Mouse (Mus musculus): ENCODE measurements at regions not wholly inside any gene's neighbourhood (a gene's known extent, or its start where the extent isn't known, plus 50 kb on each side); places are given as distances from the start of the nearest gene placed in this dataset.

GRCm38 (mm10) chr10:95758181-95758580, 84.5 kb downstream of the Gm33543 start:
- H3K9me3 ChIP-seq (ENCODE audit: control insufficient read depth, low read length), result no peaks in the 10 kb centered on the region
- no peak overlapping the region for H3K4me2 ChIP-seq (replicated peaks; ENCODE audit: low read depth, low read length)
- no peak for ATAC-seq (ENCODE audit: low FRiP score, low TSS enrichment)
- H3K9ac ChIP-seq (ENCODE audit: low read depth, low read length), result no peak overlapping the region
- H3K4me1 ChIP-seq (ENCODE audit: control insufficient read depth, insufficient read depth, low read length), result peaks cover 4% of the 10 kb centered on the region; the same call in 1 of the 2 replicates
- no peak overlapping the region for H3K27ac ChIP-seq (ENCODE audit: low read depth, low read length)
- no peaks in the 10 kb centered on the region for H3K36me3 ChIP-seq (ENCODE audit: control insufficient read depth, insufficient read depth, low read length)
- H3K4me3 ChIP-seq (ENCODE audit: low read length), result no peak overlapping the region
- WGBS, result 94% methylated on average over 8 of the region's 8 CpGs
- no peaks in the 10 kb centered on the region for H3K27me3 ChIP-seq (ENCODE audit: control insufficient read depth, insufficient read depth, low read length)

- WGBS, result 87% methylated on average over 3 of the region's 3 CpGs
- no peak overlapping the region for H3K4me2 ChIP-seq (replicated peaks; ENCODE audit: low read depth, low read length)
- no peak for ATAC-seq (ENCODE audit: low FRiP score, low TSS enrichment)
- H3K4me1 ChIP-seq (ENCODE audit: control insufficient read depth, insufficient read depth, low read length), result no peaks in the 10 kb centered on the region
- no peak overlapping the region for H3K27ac ChIP-seq (ENCODE audit: low read depth, low read length)
- H3K36me3 ChIP-seq (ENCODE audit: control insufficient read depth, insufficient read depth, low read length), result no peaks in the 10 kb centered on the region
- no peaks in the 10 kb centered on the region for H3K27me3 ChIP-seq (ENCODE audit: control insufficient read depth, insufficient read depth, low read length)
- no peaks in the 10 kb centered on the region for H3K9me3 ChIP-seq (ENCODE audit: control insufficient read depth, low read length)
- H3K9ac ChIP-seq (ENCODE audit: low read depth, low read length), result no peak overlapping the region
- H3K4me3 ChIP-seq (ENCODE audit: low read length), result no peak overlapping the region
These were observed 82.2 kb upstream of the Anapc15-ps start for GRCm38 (mm10) chr10:95755429-95755828.

GRCm38 (mm10) chr10:95753396-95753905, 80.2 kb upstream of the Anapc15-ps start:
- Histone ChIP-seq H3K4me1 (ENCODE audit: control insufficient read depth, insufficient read depth, low read length) (no peaks in the 10 kb centered on the region), H3K4me2 (replicated peaks; ENCODE audit: low read depth, low read length) (no peak overlapping the region), H3K9ac (ENCODE audit: low read depth, low read length) (no peak overlapping the region), H3K27ac (ENCODE audit: low read depth, low read length) (no peak overlapping the region), H3K4me3 (ENCODE audit: low read length) (no peak overlapping the region), H3K36me3 (ENCODE audit: control insufficient read depth, insufficient read depth, low read length) (no peaks in the 10 kb centered on the region), H3K9me3 (ENCODE audit: control insufficient read depth, low read length) (no peaks in the 10 kb centered on the region), H3K27me3 (ENCODE audit: control insufficient read depth, insufficient read depth, low read length) (no peaks in the 10 kb centered on the region)
- no peak for ATAC-seq (ENCODE audit: low FRiP score, low TSS enrichment)
- 77% methylated on average over 11 of the region's 11 CpGs for WGBS

- Histone ChIP-seq H3K27ac (ENCODE audit: low read depth, low read length) (no peak overlapping the region), H3K36me3 (ENCODE audit: control insufficient read depth, insufficient read depth, low read length) (no peaks in the 10 kb centered on the region), H3K4me2 (replicated peaks; ENCODE audit: low read depth, low read length) (no peak overlapping the region), H3K27me3 (ENCODE audit: control insufficient read depth, insufficient read depth, low read length) (no peaks in the 10 kb centered on the region), H3K9ac (ENCODE audit: low read depth, low read length) (no peak overlapping the region), H3K4me1 (ENCODE audit: control insufficient read depth, insufficient read depth, low read length) (no peaks in the 10 kb centered on the region), H3K4me3 (ENCODE audit: low read length) (no peak overlapping the region), H3K9me3 (ENCODE audit: control insufficient read depth, low read length) (no peaks in the 10 kb centered on the region)
- no peak for ATAC-seq (ENCODE audit: low FRiP score, low TSS enrichment)
- 88% methylated on average over 1 of the region's 1 CpGs for WGBS
These were observed 75.1 kb upstream of the Anapc15-ps start for GRCm38 (mm10) chr10:95748360-95748759.

- Histone ChIP-seq H3K4me3 (ENCODE audit: low read length) (no peak overlapping the region), H3K4me2 (replicated peaks; ENCODE audit: low read depth, low read length) (no peak overlapping the region), H3K9me3 (ENCODE audit: control insufficient read depth, low read length) (no peaks in the 10 kb centered on the region), H3K4me1 (ENCODE audit: control insufficient read depth, insufficient read depth, low read length) (no peaks in the 10 kb centered on the region), H3K36me3 (ENCODE audit: control insufficient read depth, insufficient read depth, low read length) (no peaks in the 10 kb centered on the region), H3K9ac (ENCODE audit: low read depth, low read length) (no peak overlapping the region), H3K27ac (ENCODE audit: low read depth, low read length) (no peak overlapping the region), H3K27me3 (ENCODE audit: control insufficient read depth, insufficient read depth, low read length) (no peaks in the 10 kb centered on the region)
- ATAC-seq (ENCODE audit: low FRiP score, low TSS enrichment), result no peak
- 81% methylated on average over 7 of the region's 7 CpGs for WGBS
These were observed 74.7 kb upstream of the Anapc15-ps start for GRCm38 (mm10) chr10:95747939-95748338.

- Histone ChIP-seq H3K9me3 (ENCODE audit: control insufficient read depth, low read length) (no peaks in the 10 kb centered on the region), H3K36me3 (ENCODE audit: control insufficient read depth, insufficient read depth, low read length) (no peaks in the 10 kb centered on the region), H3K27me3 (ENCODE audit: control insufficient read depth, insufficient read depth, low read length) (no peaks in the 10 kb centered on the region), H3K4me3 (ENCODE audit: low read length) (no peak overlapping the region), H3K9ac (ENCODE audit: low read depth, low read length) (no peak overlapping the region), H3K4me1 (ENCODE audit: control insufficient read depth, insufficient read depth, low read length) (no peaks in the 10 kb centered on the region), H3K4me2 (replicated peaks; ENCODE audit: low read depth, low read length) (no peak overlapping the region), H3K27ac (ENCODE audit: low read depth, low read length) (no peak overlapping the region)
- WGBS, result 74% methylated on average over 10 of the region's 10 CpGs
- ATAC-seq (ENCODE audit: low FRiP score, low TSS enrichment), result no peak
These were observed 72.8 kb upstream of the Anapc15-ps start for GRCm38 (mm10) chr10:95745834-95746620.

- no peaks in the 10 kb centered on the region for H3K4me1 ChIP-seq (ENCODE audit: control insufficient read depth, insufficient read depth, low read length)
- H3K4me2 ChIP-seq (replicated peaks; ENCODE audit: low read depth, low read length), result no peak overlapping the region
- H3K36me3 ChIP-seq (ENCODE audit: control insufficient read depth, insufficient read depth, low read length), result no peaks in the 10 kb centered on the region
- H3K9ac ChIP-seq (ENCODE audit: low read depth, low read length), result no peak overlapping the region
- 91% methylated on average over 2 of the region's 2 CpGs for WGBS
- H3K9me3 ChIP-seq (ENCODE audit: control insufficient read depth, low read length), result no peaks in the 10 kb centered on the region
- H3K27ac ChIP-seq (ENCODE audit: low read depth, low read length), result no peak overlapping the region
- no peak overlapping the region for H3K4me3 ChIP-seq (ENCODE audit: low read length)
- H3K27me3 ChIP-seq (ENCODE audit: control insufficient read depth, insufficient read depth, low read length), result no peaks in the 10 kb centered on the region
- ATAC-seq (ENCODE audit: low FRiP score, low TSS enrichment), result no peak
These were observed 72.0 kb upstream of the Anapc15-ps start for GRCm38 (mm10) chr10:95745254-95745653.

- H3K4me3 ChIP-seq (ENCODE audit: low read length), result no peak overlapping the region
- no peak overlapping the region for H3K9ac ChIP-seq (ENCODE audit: low read depth, low read length)
- H3K9me3 ChIP-seq (ENCODE audit: control insufficient read depth, low read length), result no peaks in the 10 kb centered on the region
- no peak overlapping the region for H3K27ac ChIP-seq (ENCODE audit: low read depth, low read length)
- no peak overlapping the region for H3K4me2 ChIP-seq (replicated peaks; ENCODE audit: low read depth, low read length)
- H3K36me3 ChIP-seq (ENCODE audit: control insufficient read depth, insufficient read depth, low read length), result no peaks in the 10 kb centered on the region
- ATAC-seq (ENCODE audit: low FRiP score, low TSS enrichment), result no peak
- H3K4me1 ChIP-seq (ENCODE audit: control insufficient read depth, insufficient read depth, low read length), result no peaks in the 10 kb centered on the region
- 66% methylated on average over 6 of the region's 6 CpGs for WGBS
- H3K27me3 ChIP-seq (ENCODE audit: control insufficient read depth, insufficient read depth, low read length), result no peaks in the 10 kb centered on the region
These were observed 70.4 kb upstream of the Anapc15-ps start for GRCm38 (mm10) chr10:95743627-95744026.

DNA sequence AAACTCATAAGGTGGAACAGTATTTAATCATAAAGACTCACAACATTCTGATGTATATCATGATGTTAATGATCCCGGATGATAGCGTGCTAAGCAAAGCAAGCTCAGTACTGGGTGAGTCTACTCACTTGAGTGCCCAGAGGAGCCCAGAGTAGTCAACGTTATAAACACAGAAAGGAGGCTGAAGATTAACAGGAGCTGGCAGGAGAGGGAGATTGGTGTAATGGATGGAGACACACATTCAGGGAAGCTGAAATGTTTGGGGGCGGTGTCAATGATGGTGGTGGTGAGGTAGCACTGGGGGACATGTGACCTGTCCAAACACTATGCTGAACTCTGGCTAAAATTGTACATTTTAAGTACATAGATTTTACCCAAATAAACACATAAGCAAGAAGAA, 66.2 kb upstream of the Anapc15-ps start:
- H3K9ac ChIP-seq (ENCODE audit: low read depth, low read length), result no peak overlapping the region
- peaks cover 6% of the 10 kb centered on the region for H3K9me3 ChIP-seq (ENCODE audit: control insufficient read depth, low read length)
- H3K4me3 ChIP-seq (ENCODE audit: low read length), result no peak overlapping the region
- no peaks in the 10 kb centered on the region for H3K27me3 ChIP-seq (ENCODE audit: control insufficient read depth, insufficient read depth, low read length)
- no peak overlapping the region for H3K27ac ChIP-seq (ENCODE audit: low read depth, low read length)
- no peaks in the 10 kb centered on the region for H3K36me3 ChIP-seq (ENCODE audit: control insufficient read depth, insufficient read depth, low read length)
- no peak overlapping the region for H3K4me2 ChIP-seq (replicated peaks; ENCODE audit: low read depth, low read length)
- H3K4me1 ChIP-seq (ENCODE audit: control insufficient read depth, insufficient read depth, low read length), result no peaks in the 10 kb centered on the region
- WGBS, result 90% methylated on average over 4 of the region's 4 CpGs
- ATAC-seq (ENCODE audit: low FRiP score, low TSS enrichment), result no peak
